Mouse (Mus musculus) midbrain, postnatal 0 days (tissue): ENCODE data around the gene Acbd3. TPM values are rescaled to one million over a fixed set of nuclear protein-coding genes. Genes with fewer than 3 reads are reported as not detected.

Experiments used
- ATAC-seq: fragments of 200-750 bp; cut with Nextera tagmentation; 2 replicates; pipeline ENCODE4 v1.8.0; 2017; ENCODE audit warnings: moderate number of reproducible peaks, mild to moderate bottlenecking, moderate TSS enrichment, moderate library complexity; ENCODE audit not compliant: low FRiP score
- DNase-seq: peaks from one replicate; pipeline ENCODE4 v3.0.0-alpha.2; 2015; ENCODE audit warnings: low spot score
- H3K27ac ChIP-seq: fragments of 300-500 bp; sonication (generic); 2 replicates; pipeline ENCODE4 v1.5.1; 2014; ENCODE audit warnings: low read depth, mild to moderate bottlenecking, low read length, mixed read lengths
- H3K27me3 ChIP-seq: fragments of 300-500 bp; sonication (generic); 2 replicates; pipeline ENCODE4 v1.6.1; 2014; ENCODE audit warnings: low read length, control low read depth, mixed read lengths; ENCODE audit not compliant: insufficient read depth
- H3K36me3 ChIP-seq: fragments of 300-500 bp; sonication (generic); 2 replicates; pipeline ENCODE4 v1.6.1; 2014; ENCODE audit warnings: low read length, control low read depth, mixed read lengths; ENCODE audit not compliant: insufficient read depth
- H3K4me1 ChIP-seq: fragments of 300-500 bp; sonication (generic); 2 replicates; pipeline ENCODE4 v1.6.1; 2014; ENCODE audit warnings: mild to moderate bottlenecking, control low read depth, antibody characterized with exemption, low read length, mixed read lengths; ENCODE audit not compliant: insufficient read depth
- H3K4me2 ChIP-seq: fragments of 300-500 bp; sonication (generic); 2 replicates; pipeline ENCODE4 v1.6.1; 2014; ENCODE audit warnings: low read depth, mild to moderate bottlenecking, low read length, mixed read lengths; ENCODE audit not compliant: poor library complexity, severe bottlenecking
- H3K4me3 ChIP-seq: fragments of 300-500 bp; sonication (generic); 2 replicates; pipeline ENCODE4 v1.5.1; 2014; ENCODE audit warnings: low read depth, mild to moderate bottlenecking, low read length, moderate library complexity
- H3K9ac ChIP-seq: fragments of 300-500 bp; sonication (generic); replicated peaks from 2 replicates; pipeline ENCODE4 v1.6.1; 2014; ENCODE audit warnings: mild to moderate bottlenecking, low read length, moderate library complexity, mixed read lengths; ENCODE audit not compliant: poor library complexity, severe bottlenecking
- H3K9me3 ChIP-seq: fragments of 300-500 bp; sonication (generic); 2 replicates; pipeline ENCODE4 v1.6.1; 2016; ENCODE audit warnings: low read length, control low read depth
- CTCF ChIP-seq: IDR thresholded peaks from 2 replicates; pipeline ENCODE4 v1.5.1; 2016; ENCODE audit warnings: antibody characterized with exemption, mild to moderate bottlenecking
- WGBS: fragments of 180-500 bp; shearing (Covaris S2); extraction: QIAGEN DNeasy Blood & Tissue Kit; methylation state at CpG from one replicate; pipeline ENCODE4 v1.1.7; 2014; 5-methylcytosine and 5-hydroxymethylcytosine counted together
- polyA plus RNA-seq: library from polyadenylated mRNA; unstranded; fragments of >200 nt; fragmentation: Nextera tagmentation; extraction: Ambion mirVana; gene quantifications from 2 replicates; pipeline ENCODE4 v1.2.1, GENCODE M21; 2015
- total RNA-seq: library from RNA; depleted of rRNA; stranded (reverse); fragments of >200 nt; gene quantifications from 2 replicates; pipeline ENCODE4 v1.2.3, GENCODE M21; 2014

Acbd3 gene
- total and polyA plus RNA-seq, 2 experiments from 2014 or later = 18.8 to 30.0 TPM

DNA sequence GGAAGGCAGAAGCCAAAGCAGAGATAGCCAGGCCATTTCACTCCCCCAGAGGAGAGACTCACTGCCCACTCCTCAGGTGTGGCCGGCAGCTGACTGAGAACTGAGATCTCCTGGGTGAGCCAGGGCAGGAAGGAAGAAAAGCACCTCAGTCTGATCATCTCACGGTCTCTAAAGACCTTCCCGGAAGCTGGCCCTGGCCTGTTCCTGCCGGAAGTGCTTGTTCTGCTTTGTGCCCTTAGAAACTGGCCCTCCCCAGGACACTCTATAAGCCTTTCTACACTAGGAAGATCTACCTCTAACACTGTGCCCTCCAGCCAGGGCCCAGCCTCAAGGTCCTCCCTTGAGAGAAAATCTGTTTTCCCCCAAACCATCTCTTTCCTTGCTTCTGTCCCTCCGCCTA, 45.5 kb downstream of the Acbd3 start:
- Histone ChIP-seq H3K27ac (no peak overlapping the region), H3K27me3 (no peaks in the 10 kb centered on the region), H3K9ac (no peak overlapping the region), H3K4me2 (no peak overlapping the region), H3K4me1 (no peaks in the 10 kb centered on the region), H3K4me3 (no peak overlapping the region), H3K36me3 (no peaks in the 10 kb centered on the region), H3K9me3 (no peaks in the 10 kb centered on the region)
- DNase-seq (no peak), ATAC-seq (no peak)
- 81% methylated on average over 5 of the region's 5 CpGs for WGBS
- no peak for TF ChIP-seq CTCF

DNA sequence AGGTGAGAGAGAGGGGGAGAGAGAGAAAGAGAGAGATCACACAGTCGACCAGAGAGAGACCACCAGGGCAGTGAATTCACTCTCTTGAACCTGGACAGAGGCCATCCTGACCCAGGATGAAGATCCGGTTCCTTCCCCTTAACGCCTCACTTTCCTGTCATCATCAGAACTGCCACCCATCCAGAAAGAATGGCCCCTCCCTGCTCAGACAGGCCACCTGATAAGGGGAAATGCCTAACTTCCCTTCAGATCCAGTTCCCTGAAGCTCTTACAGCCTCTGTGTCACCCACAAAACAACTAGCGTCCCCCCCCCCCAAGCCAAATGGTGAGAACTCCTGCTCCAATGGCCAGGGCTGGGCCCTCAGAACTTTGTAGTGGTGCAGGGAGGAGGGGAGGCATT, 45.9 kb downstream of the Acbd3 start:
- Histone ChIP-seq H3K27ac (no peak overlapping the region), H3K9ac (no peak overlapping the region), H3K36me3 (no peaks in the 10 kb centered on the region), H3K27me3 (no peaks in the 10 kb centered on the region), H3K9me3 (no peaks in the 10 kb centered on the region), H3K4me3 (no peak overlapping the region), H3K4me1 (no peaks in the 10 kb centered on the region), H3K4me2 (no peak overlapping the region)
- TF ChIP-seq CTCF = no peak
- DNase-seq (no peak), ATAC-seq (no peak)
- whole genome bisulfite sequencing = 56% methylated on average over 4 of the region's 4 CpGs

DNA sequence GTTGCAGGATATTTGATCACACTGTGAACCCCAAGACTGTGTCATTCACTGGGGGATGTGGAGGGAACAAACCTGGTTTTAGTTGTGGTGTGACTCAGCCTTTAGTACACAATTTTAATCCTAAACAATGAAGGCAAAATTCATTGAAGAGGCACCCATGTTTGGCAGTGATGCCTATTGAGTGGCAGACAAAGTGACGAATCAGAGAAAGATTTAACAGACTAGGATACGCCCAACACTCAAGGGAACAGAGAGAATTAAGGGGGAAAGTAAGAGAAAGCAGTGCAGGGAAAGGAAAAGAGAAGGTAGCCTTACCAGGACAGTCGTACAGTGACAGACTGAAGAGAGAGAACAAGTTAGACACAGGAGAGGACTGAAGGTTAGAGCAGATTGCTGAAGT, 46.4 kb downstream of the Acbd3 start:
- Histone ChIP-seq H3K4me1 (no peaks in the 10 kb centered on the region), H3K36me3 (no peaks in the 10 kb centered on the region), H3K4me3 (no peak overlapping the region), H3K27ac (no peak overlapping the region), H3K9ac (no peak overlapping the region), H3K27me3 (no peaks in the 10 kb centered on the region), H3K9me3 (no peaks in the 10 kb centered on the region), H3K4me2 (no peak overlapping the region)
- no peak for DNase-seq
- 87% methylated on average over 3 of the region's 3 CpGs for WGBS
- no peak for TF ChIP-seq CTCF
- no peak for ATAC-seq

DNA sequence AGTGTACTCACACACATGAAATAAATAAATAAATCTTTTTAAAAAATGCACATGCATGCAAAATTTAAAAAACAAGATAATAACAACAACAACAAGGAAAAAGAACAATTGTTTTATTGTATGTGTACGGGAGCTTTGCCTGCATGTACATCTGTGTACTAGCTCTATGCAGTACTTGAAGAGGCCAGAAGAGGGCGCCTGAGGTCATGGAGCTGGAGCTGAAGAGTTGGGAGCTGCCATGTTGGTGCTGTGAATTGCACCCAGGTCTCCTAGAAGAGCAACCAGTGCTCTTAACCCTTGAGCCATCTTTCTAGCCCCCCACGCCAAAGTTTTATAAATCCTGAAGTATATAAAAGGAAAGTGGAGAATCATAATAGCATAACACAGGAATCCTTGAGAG, 48.8 kb downstream of the Acbd3 start:
- no peaks in the 10 kb centered on the region for H3K36me3 ChIP-seq
- TF ChIP-seq CTCF = peak; percentile 58
- no peak overlapping the region for H3K27ac ChIP-seq
- no peak overlapping the region for H3K4me2 ChIP-seq
- no peak for DNase-seq
- no peak for ATAC-seq
- no peak overlapping the region for H3K4me3 ChIP-seq
- H3K4me1 ChIP-seq = no peaks in the 10 kb centered on the region
- 64% methylated on average over 3 of the region's 3 CpGs for WGBS
- H3K9me3 ChIP-seq = no peaks in the 10 kb centered on the region
- H3K27me3 ChIP-seq = no peaks in the 10 kb centered on the region
- no peak overlapping the region for H3K9ac ChIP-seq

DNA sequence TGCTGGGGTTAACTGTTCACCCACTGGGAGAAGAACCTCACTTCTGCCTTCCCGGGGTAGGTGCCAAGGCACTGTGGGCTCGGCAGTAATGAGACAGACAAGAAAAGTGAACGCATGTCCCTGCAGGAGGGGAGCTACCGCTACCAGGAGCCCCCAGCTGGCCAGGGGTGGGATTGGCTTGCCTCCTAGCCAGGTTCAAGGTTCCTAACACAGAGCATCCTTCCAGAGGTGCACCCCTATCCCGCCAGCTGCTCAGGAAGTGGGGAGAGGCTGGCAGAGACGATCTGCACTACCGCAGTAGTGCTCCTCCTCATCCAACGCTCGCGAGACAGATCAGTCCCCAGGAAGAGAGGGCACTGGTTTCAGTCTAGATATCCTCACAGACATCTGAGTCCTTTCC, 49.5 kb downstream of the Acbd3 start:
- Histone ChIP-seq H3K4me2 (no peak overlapping the region), H3K36me3 (no peaks in the 10 kb centered on the region), H3K4me1 (no peaks in the 10 kb centered on the region), H3K27ac (no peak overlapping the region), H3K4me3 (no peak overlapping the region), H3K9me3 (no peaks in the 10 kb centered on the region), H3K9ac (no peak overlapping the region), H3K27me3 (no peaks in the 10 kb centered on the region)
- ATAC-seq = no peak
- 83% methylated on average over 8 of the region's 10 CpGs for WGBS
- no peak for TF ChIP-seq CTCF
- no peak for DNase-seq

DNA sequence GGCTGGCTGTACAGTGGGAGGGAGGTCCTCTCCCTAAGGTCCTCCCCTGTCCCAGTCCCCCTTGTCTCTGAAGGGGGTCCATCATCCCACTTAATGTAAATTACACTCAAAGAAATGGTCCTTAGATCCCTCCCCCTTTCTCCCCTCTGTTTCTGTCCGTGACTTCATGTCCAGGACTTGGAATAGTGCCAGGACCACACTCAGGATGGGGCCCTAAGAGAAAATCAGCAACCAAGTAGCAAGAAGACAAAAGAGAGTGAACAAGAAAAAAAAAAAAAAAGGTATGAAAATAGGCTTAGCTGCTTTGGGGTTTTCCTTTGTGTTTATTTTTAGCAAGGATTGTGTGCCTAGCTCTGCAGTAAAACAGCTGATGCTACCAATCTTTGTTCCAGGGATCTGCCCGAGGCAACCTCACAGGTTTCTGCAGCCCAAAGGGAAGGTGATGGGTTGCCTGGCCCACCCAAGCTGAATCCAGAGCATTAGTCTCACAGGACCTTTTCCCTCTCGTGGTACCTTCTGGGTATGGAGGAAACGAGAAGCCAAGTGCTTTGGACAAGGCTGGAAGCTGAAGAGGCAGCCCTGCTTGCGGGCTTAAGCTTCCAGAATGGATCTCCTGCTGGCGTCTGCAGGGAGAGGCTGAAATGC, 50.1 kb downstream of the Acbd3 start:
- 31% methylated on average over 6 of the region's 6 CpGs for WGBS
- Histone ChIP-seq H3K27ac (no peak overlapping the region), H3K36me3 (no peaks in the 10 kb centered on the region), H3K9ac (no peak overlapping the region), H3K9me3 (no peaks in the 10 kb centered on the region), H3K4me2 (no peak overlapping the region), H3K4me1 (no peaks in the 10 kb centered on the region), H3K27me3 (no peaks in the 10 kb centered on the region), H3K4me3 (no peak overlapping the region)
- no peak for TF ChIP-seq CTCF
- ATAC-seq = no peak
- no peak for DNase-seq
